Mouse (Mus musculus) intestine, embryonic 15.5 days (tissue): ENCODE data around the gene Rab7b. TPM values are rescaled to one million over a fixed set of nuclear protein-coding genes. Genes with fewer than 3 reads are reported as not detected.

Experiments used
- ATAC-seq: fragments of 200-750 bp; cut with Nextera tagmentation; 2 replicates; pipeline ENCODE4 v1.8.0; 2017; ENCODE audit warnings: moderate TSS enrichment, moderate library complexity
- H3K27ac ChIP-seq: fragments of 300-500 bp; sonication (generic); 2 replicates; pipeline ENCODE4 v1.5.1; 2015; ENCODE audit warnings: mild to moderate bottlenecking, inconsistent platforms
- H3K27me3 ChIP-seq: fragments of 300-500 bp; sonication (generic); replicated peaks from 2 replicates; pipeline ENCODE4 v1.6.1; 2015; ENCODE audit warnings: inconsistent platforms
- H3K36me3 ChIP-seq: fragments of 300-500 bp; sonication (generic); 2 replicates; pipeline ENCODE4 v1.6.1; 2015; ENCODE audit warnings: inconsistent platforms
- H3K4me1 ChIP-seq: fragments of 300-500 bp; sonication (generic); replicated peaks from 2 replicates; pipeline ENCODE4 v1.6.1; 2015; ENCODE audit warnings: inconsistent platforms
- H3K4me2 ChIP-seq: fragments of 300-500 bp; sonication (generic); replicated peaks from 2 replicates; pipeline ENCODE4 v1.6.1; 2015; ENCODE audit warnings: mild to moderate bottlenecking, inconsistent platforms
- H3K4me3 ChIP-seq: fragments of 300-500 bp; sonication (generic); replicated peaks from 2 replicates; pipeline ENCODE4 v1.5.1; 2015; ENCODE audit warnings: inconsistent platforms
- H3K9ac ChIP-seq: fragments of 300-500 bp; sonication (generic); 2 replicates; pipeline ENCODE4 v1.6.1; 2015; ENCODE audit warnings: inconsistent platforms
- H3K9me3 ChIP-seq: fragments of 300-500 bp; sonication (generic); 2 replicates; pipeline ENCODE4 v1.6.1; 2016; ENCODE audit warnings: inconsistent platforms
- WGBS: fragments of 180-500 bp; shearing (Covaris S2); methylation state at CpG from one replicate; pipeline ENCODE4 v1.1.7; 2015; 5-methylcytosine and 5-hydroxymethylcytosine counted together
- polyA plus RNA-seq: library from polyadenylated mRNA; unstranded; fragments of >200 nt; fragmentation: Nextera tagmentation; extraction: Ambion mirVana; gene quantifications from 2 replicates; pipeline ENCODE4 v1.2.1, GENCODE M21; 2015

Gene Rab7b
- polyA plus RNA-seq, 1 experiment from 2014 or later = 5.0 TPM

DNA sequence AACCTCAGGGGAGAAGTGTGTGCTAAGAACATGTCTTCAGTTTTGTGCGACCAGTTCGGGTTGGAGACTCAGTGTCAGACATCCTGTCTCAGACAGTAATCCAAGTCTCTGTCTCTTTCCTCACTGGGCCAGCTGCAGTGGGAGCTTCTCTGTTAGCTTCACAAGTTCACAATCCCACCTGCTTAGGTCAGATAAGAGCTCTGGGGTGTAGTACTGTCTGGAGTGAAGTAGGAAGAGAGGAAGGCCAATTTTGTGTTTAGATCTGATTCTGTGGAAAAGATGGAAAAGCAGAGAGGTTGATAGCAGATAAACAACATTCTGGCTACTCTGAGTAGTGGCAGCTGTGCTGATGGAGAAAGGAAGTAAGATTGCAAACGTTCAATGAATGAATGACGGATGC, 11.1 kb downstream of the Rab7b start:
- Histone ChIP-seq H3K4me3 (no peak overlapping the region), H3K9ac (no peak overlapping the region), H3K9me3 (no peaks in the 10 kb centered on the region), H3K27me3 (no peaks in the 10 kb centered on the region), H3K36me3 (no peaks in the 10 kb centered on the region), H3K4me1 (no peaks in the 10 kb centered on the region), H3K27ac (no peak overlapping the region), H3K4me2 (no peak overlapping the region)
- ATAC-seq = no peak
- 70% methylated on average over 4 of the region's 4 CpGs for WGBS

DNA sequence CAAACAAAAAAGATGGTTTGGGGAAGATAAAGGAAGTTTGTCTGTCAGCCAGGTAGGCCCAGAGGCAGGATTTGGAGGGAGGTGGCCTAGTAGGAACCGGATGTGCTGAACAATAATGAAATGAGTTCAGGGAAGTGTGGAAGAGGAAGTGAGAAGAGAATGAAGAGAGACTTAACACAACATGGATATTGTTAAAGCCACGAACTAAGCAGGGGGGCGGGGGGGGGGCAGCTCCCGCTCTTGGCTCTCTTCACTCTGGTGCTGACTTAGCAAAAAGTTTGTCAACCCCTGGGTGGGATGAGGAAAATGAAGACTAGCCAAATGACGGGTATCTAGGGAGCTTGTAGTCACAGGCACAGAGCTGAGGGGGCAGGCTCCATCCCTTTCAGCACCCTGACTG, 12.0 kb downstream of the Rab7b start:
- no peak overlapping the region for H3K9ac ChIP-seq
- no peaks in the 10 kb centered on the region for H3K36me3 ChIP-seq
- no peak overlapping the region for H3K4me2 ChIP-seq
- no peak overlapping the region for H3K4me3 ChIP-seq
- no peaks in the 10 kb centered on the region for H3K27me3 ChIP-seq
- no peaks in the 10 kb centered on the region for H3K9me3 ChIP-seq
- no peak for ATAC-seq
- no peaks in the 10 kb centered on the region for H3K4me1 ChIP-seq
- 71% methylated on average over 5 of the region's 5 CpGs for WGBS
- H3K27ac ChIP-seq = no peak overlapping the region

DNA sequence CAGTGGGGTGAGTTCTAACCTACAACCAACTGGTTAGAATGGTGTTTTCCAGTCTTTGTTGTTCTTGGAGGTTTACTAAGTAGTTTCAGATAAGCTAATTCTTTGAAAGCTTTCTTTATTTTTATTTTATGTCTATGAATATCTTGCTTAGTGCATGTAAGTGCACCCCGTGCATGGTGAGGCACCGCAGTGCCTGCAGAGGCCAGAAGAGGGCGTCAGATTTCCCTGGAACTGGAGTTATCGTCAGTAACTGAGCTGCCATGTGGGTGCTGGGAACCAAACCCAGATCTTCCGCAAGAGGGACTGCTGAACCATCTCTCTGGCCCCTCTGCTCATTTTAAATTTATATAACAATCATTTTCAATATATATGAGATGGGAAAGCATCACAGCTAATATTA, 12.9 kb downstream of the Rab7b start:
- no peak for ATAC-seq
- Histone ChIP-seq H3K9ac (no peak overlapping the region), H3K4me2 (no peak overlapping the region), H3K4me1 (no peaks in the 10 kb centered on the region), H3K27me3 (no peaks in the 10 kb centered on the region), H3K4me3 (no peak overlapping the region), H3K36me3 (no peaks in the 10 kb centered on the region), H3K27ac (no peak overlapping the region), H3K9me3 (no peaks in the 10 kb centered on the region)
- WGBS = 83% methylated on average over 5 of the region's 5 CpGs

DNA sequence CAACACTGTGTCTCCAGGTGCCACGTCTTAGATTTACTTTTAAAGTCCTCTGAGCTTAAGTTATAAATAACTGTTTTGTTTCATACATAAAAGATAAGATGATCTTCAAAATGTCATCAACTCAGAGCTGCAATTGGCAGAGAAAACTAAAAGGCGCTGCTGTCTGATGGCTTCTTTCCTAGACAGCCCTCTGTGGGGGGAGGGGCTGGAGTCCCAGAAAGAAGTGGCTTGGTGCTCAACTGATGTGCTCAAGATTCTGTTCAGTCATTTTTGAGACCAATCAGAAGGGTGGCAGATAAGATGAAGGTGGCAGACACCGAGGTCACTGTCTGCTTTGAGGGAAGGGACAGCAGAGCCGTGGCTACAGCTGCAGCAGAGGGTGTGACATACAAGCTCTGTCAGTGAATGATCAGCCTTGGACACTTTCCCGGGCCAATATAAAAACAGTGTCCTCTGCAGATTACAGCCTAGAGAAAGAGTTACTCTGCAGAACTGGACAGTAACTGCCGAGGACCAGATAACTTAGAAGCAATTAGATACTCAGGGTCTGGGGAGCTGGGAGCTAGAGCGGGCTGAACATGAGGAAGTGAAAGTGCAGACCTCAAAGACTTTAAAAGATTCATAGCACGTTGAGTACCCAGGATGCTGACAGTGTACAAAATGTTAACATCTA, 13.7 kb downstream of the Rab7b start:
- Histone ChIP-seq H3K4me1 (no peaks in the 10 kb centered on the region), H3K36me3 (no peaks in the 10 kb centered on the region), H3K4me3 (no peak overlapping the region), H3K9ac (no peak overlapping the region), H3K27me3 (no peaks in the 10 kb centered on the region), H3K27ac (no peak overlapping the region), H3K9me3 (no peaks in the 10 kb centered on the region), H3K4me2 (no peak overlapping the region)
- 51% methylated on average over 8 of the region's 8 CpGs for WGBS
- ATAC-seq = no peak

DNA sequence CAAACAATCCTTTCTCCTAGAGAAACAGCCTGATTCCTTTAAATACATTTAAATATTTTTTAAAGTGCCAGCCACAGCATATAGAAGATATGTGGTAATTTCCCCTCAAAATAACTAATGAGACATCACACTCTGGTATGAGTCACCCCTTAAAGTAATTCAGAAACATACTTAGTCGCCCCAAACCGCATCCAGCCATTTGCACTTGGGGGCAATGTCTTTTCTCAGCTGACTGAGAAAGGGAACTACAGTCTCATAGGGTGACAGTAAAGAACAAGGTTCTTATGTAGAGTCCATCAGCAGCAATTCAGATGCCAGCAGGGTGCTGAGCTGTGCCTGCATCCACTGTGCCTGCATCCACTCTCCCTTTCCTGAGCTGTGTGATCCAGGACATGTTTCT, 15.0 kb downstream of the Rab7b start:
- Histone ChIP-seq H3K36me3 (no peaks in the 10 kb centered on the region), H3K9me3 (no peaks in the 10 kb centered on the region), H3K4me2 (no peak overlapping the region), H3K27ac (no peak overlapping the region), H3K4me1 (no peaks in the 10 kb centered on the region), H3K4me3 (no peak overlapping the region), H3K27me3 (no peaks in the 10 kb centered on the region), H3K9ac (no peak overlapping the region)
- ATAC-seq = no peak
- WGBS = 73% methylated on average over 2 of the region's 2 CpGs

DNA sequence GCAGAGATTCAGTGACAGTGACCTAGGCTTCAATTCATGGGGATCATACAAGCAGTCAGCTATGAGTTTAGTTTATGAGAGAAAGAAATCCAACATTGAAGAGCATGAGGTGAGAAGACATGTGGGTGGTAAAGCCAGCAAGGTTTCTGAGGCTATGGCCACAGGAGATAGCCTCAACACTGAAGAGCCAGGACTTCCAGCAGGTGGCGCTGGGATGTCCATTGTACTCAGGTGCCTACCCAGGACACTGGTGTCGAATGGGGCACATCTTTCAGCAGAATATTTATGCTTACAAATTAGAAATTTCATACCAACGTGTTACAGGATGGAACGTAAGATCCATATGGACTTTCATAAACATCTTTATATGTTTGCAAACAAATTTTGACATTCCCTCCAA, 19.8 kb downstream of the Rab7b start:
- H3K9ac ChIP-seq = no peak overlapping the region
- no peak for ATAC-seq
- no peaks in the 10 kb centered on the region for H3K4me1 ChIP-seq
- H3K4me3 ChIP-seq = no peak overlapping the region
- H3K36me3 ChIP-seq = no peaks in the 10 kb centered on the region
- no peaks in the 10 kb centered on the region for H3K9me3 ChIP-seq
- no peak overlapping the region for H3K4me2 ChIP-seq
- no peak overlapping the region for H3K27ac ChIP-seq
- WGBS = 25% methylated on average over 4 of the region's 4 CpGs
- no peaks in the 10 kb centered on the region for H3K27me3 ChIP-seq

DNA sequence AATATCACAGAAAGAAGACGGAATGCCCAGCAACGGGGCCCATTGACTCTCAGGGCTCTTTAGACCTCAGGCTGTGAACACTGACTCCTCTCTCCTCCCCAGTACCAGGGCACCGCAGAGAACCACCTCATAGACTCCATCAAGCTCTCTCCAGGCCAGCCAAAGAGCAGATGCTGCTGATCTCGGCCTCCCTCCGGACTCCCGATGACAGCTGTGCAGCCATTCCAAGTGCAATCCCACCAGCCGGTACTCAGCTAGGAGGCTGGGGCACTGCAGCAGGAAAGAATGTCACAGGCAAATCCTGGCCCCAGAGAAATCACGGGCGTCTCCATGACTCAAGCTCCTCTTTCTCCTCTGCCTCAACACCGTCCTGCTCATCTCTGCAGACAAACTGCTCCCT, 23.0 kb downstream of the Rab7b start:
- Histone ChIP-seq H3K9me3 (no peaks in the 10 kb centered on the region), H3K4me2 (no peak overlapping the region), H3K27me3 (no peaks in the 10 kb centered on the region), H3K4me3 (no peak overlapping the region), H3K36me3 (no peaks in the 10 kb centered on the region), H3K27ac (no peak overlapping the region), H3K9ac (no peak overlapping the region), H3K4me1 (no peaks in the 10 kb centered on the region)
- ATAC-seq = no peak
- WGBS = 76% methylated on average over 10 of the region's 10 CpGs

DNA sequence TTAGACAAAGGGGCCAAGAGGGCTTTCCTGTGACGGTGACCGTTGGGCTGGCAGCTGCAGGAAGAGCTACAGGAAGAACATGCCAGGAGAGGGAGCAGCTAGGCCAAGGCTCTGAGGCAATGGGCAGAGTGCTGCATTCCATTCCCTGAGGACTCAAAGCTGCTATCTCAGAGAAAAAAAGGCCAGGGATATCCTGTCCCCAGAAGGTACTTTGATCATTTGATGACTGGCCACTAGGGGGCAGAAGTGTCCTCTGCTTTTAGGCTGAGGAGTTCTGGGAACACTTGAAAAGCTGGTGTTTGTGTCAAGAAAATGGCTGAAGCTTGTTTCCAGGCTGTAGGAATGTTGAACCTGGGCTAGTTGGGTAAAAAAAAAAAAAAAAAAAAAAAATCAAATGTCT, 23.9 kb downstream of the Rab7b start:
- H3K4me3 ChIP-seq = no peak overlapping the region
- ATAC-seq = peak; percentile 53; the same call in 1 of the 2 replicates
- no peak overlapping the region for H3K9ac ChIP-seq
- H3K4me2 ChIP-seq = no peak overlapping the region
- 26% methylated on average over 2 of the region's 2 CpGs for WGBS
- H3K27ac ChIP-seq = no peak overlapping the region
- H3K9me3 ChIP-seq = no peaks in the 10 kb centered on the region
- H3K36me3 ChIP-seq = no peaks in the 10 kb centered on the region
- H3K4me1 ChIP-seq = no peaks in the 10 kb centered on the region
- no peaks in the 10 kb centered on the region for H3K27me3 ChIP-seq

DNA sequence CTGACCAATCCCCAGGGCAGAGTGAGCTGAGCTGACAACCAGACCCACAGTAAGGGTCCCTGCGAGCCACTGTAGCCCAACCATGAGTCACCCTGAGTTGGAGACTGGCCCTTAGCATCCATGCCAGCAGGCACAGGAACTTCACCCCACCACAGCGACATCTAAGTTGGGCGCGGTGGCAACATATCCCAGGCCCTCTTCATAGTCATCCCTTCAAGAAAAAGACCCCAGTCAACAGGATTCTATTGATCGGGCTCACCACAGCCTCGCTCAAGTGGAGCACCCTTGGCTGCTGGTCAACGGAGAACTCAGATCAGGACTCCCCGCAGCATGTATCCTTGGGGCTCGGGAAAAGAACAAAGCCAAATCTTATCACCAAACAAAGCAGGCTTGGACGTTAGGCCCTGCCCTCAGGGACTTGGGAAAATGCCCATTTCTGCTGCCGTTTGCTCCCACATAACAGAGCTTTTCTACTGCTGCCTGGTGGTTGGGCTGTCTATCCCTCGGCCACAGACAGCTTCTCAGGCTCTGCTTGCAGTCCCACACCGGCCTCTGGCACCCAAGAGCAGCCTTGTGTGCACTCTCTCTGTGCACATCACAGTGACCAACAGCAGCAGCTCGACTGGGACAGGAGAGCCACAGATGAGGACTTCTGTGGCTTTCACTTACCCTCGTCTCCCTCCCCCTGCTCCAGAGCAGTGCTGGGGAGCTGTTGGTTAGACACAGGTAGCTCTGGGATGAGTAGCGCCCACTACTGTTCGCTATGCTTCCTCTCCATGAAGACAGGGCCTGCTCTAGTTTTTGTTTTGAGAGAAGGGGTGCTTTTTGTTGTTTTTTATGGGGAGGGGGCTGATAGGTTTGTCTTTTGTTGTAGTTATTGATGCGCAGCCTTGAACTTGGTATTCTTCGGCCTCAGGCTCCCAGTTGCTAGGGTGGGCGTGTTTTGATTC, 26.2 kb downstream of the Rab7b start:
- no peak overlapping the region for H3K9ac ChIP-seq
- H3K27me3 ChIP-seq = no peaks in the 10 kb centered on the region
- H3K4me3 ChIP-seq = no peak overlapping the region
- H3K4me1 ChIP-seq = no peaks in the 10 kb centered on the region
- H3K4me2 ChIP-seq = no peak overlapping the region
- 75% methylated on average over 20 of the region's 20 CpGs for WGBS
- no peak overlapping the region for H3K27ac ChIP-seq
- no peaks in the 10 kb centered on the region for H3K9me3 ChIP-seq
- ATAC-seq = no peak
- no peaks in the 10 kb centered on the region for H3K36me3 ChIP-seq

DNA sequence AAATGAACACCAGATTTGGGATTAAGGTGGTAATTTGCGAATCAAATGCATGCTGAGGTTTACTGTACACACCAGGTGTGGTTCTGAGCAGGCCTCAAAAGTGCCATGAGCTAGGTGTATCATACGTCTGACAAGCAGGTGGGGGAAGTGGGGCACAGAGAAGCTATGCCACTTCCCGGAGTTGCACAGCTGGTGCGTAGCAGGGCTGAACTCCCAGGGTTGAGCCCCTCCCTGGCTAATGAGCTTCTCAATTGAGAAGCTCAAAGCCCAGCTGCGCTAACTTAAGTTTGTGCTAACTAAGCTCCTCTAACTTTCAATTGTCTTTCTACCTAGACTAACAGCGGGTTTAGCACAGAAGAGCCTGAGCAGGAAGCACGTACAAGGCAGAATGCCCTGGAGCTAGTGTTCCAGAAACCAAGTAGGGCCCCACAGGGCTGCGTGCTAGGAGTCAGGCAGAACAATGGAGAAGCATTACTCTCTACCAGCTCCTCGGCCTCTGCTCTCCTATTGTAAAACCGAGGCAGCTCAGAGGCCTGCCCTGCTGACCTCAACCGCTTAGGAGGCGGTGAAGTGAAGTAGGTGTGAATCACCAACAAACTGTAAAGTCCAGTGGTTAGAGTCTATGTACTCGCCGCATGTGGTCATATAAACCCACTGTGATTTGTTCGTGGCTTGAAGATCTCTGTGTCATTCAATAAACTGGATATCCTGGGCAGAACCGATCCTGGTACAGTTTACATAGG, 30.6 kb downstream of the Rab7b start:
- H3K27me3 ChIP-seq = no peaks in the 10 kb centered on the region
- H3K4me1 ChIP-seq = no peaks in the 10 kb centered on the region
- no peak overlapping the region for H3K9ac ChIP-seq
- no peak for ATAC-seq
- H3K4me2 ChIP-seq = no peak overlapping the region
- no peak overlapping the region for H3K4me3 ChIP-seq
- 75% methylated on average over 16 of the region's 16 CpGs for WGBS
- no peak overlapping the region for H3K27ac ChIP-seq
- H3K9me3 ChIP-seq = no peaks in the 10 kb centered on the region
- no peaks in the 10 kb centered on the region for H3K36me3 ChIP-seq

DNA sequence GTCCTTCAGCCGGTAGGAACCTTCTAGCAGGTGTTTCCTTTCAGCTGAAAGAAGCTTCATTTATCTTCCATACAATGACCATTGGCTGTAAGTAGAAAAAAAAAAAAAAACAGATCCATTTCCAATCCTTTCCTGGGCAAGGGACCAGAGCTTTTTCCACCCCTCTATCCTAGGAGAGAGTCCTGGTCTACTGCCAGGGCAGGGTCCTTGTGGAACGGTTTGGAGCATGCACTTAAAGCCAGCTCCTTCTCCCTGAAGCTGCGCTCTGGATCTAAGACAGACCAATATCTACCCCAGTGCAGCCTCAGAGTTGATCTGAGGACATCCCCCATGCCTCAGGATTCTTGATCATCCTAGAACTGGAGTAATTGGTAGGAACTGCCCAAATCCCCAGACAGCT, 33.5 kb downstream of the Rab7b start:
- no peak overlapping the region for H3K9ac ChIP-seq
- ATAC-seq = no peak
- no peaks in the 10 kb centered on the region for H3K4me1 ChIP-seq
- H3K27me3 ChIP-seq = no peaks in the 10 kb centered on the region
- 70% methylated on average over 3 of the region's 3 CpGs for WGBS
- no peak overlapping the region for H3K27ac ChIP-seq
- H3K9me3 ChIP-seq = no peaks in the 10 kb centered on the region
- H3K4me2 ChIP-seq = no peak overlapping the region
- H3K4me3 ChIP-seq = no peak overlapping the region
- no peaks in the 10 kb centered on the region for H3K36me3 ChIP-seq

DNA sequence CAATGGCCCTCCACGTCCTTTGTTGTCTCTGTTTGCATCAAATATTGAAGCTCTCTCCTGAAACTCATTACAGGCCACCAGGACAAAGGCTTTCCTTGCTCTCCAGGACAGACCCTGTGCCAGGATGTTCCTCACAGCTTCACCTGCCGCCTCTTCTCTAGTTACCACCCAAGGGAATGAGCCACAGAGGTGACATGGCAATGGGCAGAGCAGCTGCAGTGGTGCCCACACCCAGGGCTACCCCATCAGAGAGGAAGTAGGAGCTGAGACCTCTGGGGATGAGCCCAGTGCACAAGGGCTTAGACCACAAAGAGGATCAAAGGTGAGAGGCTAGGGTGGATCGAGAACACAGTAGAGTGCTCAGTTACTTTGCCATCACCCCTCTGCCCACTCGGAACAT, 35.1 kb downstream of the Rab7b start:
- no peaks in the 10 kb centered on the region for H3K27me3 ChIP-seq
- no peaks in the 10 kb centered on the region for H3K4me1 ChIP-seq
- H3K4me2 ChIP-seq = no peak overlapping the region
- no peak overlapping the region for H3K4me3 ChIP-seq
- 83% methylated on average over 4 of the region's 4 CpGs for WGBS
- H3K9me3 ChIP-seq = no peaks in the 10 kb centered on the region
- H3K36me3 ChIP-seq = no peaks in the 10 kb centered on the region
- ATAC-seq = no peak
- H3K27ac ChIP-seq = no peak overlapping the region
- no peak overlapping the region for H3K9ac ChIP-seq
